Mouse (Mus musculus): ENCODE measurements around the gene Dact3.

GRCm38 (mm10) chr7:16920150-16920579 is 45.0 kb downstream of the Dact3 start:
- TF ChIP-seq POLR2A (IDR thresholded peaks at IDR 0.05; ENCODE audit: insufficient read depth, low read length) (no peak), CTCF (IDR thresholded peaks at IDR 0.05; ENCODE audit: low read depth, low read length) (no peak)
